Mouse (Mus musculus) frontal cortex, adult 2 months (tissue): ENCODE measurements around the gene Lhfpl5. TPM values are rescaled to one million over a fixed set of nuclear protein-coding genes. Genes with fewer than 3 reads are reported as not detected.
"Not testable (repeated sequence)": the region's sequence is repeated elsewhere in the genome, so short reads cannot be mapped to it uniquely, and the experiment has no call there.

ENCODE experiments used
- DNase-seq, 2 experiments: peaks; one replicate each; pipeline ENCODE4 v3.0.0; 2022; ENCODE audit warnings: low spot score in 1 of 2; ENCODE audit errors: extremely low spot score in 1 of 2
- polyA plus RNA-seq: library from polyadenylated mRNA; depleted of rRNA; stranded (reverse); fragments of >200 nt; gene quantifications from 2 replicates; pipeline ENCODE4 v1.2.3, GENCODE M21; 2012; rRNA removed

Lhfpl5 gene
- 8.4 and 8.5 TPM in 2 replicates for polyA plus RNA-seq

DNA sequence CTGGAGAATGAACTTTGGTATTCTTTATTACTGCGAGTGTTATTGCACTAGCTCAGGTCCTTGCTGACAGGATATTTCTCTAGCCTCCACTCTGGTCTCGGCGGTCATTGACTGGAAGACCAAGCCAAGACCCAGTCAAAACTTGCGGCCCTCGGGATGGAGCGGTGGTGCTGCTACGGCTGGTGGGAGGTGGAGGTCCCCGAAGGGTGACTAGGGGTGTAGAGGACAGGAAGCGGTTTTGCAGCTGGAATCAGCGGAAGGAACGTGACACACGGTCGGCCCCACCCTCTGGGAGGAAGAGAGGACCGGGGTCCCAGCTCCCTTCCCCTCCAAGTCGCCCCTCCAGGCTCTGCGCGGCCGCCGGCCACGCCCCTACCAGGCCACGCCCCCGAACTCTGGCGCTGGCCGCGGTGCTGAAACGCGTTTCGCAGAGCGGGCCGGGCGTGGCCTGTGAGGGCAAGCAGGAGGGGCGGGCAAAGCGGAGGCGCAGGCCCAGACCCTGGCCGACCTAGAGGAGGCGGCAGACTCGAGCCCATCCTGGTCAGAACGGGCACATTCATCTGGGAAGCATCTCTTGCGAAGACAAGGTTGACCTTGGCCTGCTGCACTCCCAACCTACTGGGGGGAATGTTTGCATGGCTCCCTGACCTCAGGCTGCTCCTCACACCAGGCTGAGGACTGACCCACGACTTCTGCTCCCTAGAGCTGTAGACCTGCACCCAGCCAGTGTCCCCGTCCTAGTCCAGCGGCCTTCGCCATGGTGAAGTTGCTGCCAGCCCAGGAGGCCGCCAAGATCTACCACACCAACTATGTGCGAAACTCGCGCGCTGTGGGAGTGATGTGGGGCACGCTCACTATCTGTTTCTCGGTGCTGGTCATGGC lies at the start of gene Lhfpl5:
Gene Lhfpl5, plus strand, starts transcription at position 398 of the 882 bp plus-strand sequence.
- DNase-seq, result no peak

DNA sequence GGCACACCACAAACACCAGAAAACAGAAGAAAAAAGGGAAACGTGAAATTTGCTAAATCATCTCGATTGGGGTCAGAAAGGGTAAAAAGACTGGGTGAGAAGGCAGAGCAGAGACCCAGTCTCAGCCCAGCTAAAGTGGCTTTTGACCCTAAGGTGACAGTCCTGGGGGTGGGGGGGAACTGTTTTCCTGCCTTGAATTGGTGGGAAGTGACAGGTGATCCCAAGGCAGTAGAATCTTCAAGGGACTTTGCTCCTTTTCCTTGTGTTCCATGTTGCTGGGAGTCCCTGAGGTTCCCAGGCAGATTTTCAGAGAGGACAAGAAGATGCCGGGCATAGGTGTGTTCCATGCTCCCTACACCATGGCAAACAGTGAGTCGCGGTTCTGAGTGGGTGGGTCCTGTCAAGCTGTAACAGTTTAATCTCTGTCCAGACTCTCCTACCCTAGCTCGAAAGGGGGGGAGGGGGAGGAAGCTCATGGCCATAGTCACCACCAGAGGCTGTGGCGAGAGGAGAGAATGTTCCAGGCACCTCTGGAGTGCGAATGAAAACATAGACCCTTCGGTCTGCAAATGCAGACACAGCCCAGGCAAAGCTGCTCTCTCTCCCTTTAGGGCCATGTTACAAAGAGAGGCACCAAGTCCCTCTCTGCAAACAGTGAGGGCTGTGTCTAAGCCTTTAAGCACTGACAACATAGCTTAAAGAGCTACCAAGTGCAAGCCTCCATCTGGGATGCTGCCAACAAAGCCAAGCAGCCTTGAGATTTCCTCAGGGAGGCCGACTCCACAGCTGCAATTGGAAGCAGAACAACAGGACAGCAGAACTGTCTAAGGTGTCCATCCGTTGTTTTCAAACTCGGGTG lies 48.0 kb upstream of the Lhfpl5 start:
- no peak for DNase-seq

DNA sequence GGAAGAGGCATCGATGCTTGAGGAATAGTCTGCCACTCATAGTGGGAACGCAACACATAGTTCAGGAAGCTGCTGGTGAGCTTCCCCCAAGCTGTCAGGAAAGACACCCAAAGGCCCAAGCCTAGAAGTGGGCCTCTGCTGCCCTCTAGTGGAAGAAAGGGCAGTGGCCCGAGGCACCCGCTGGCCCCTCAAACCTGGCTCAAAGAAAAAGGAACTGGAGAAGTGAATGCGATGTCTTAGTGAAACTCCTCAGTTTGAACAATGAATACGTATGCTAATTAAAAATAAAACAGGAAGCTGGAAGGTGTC lies 47.4 kb upstream of the Lhfpl5 start:
- DNase-seq, result peak; percentile 57 to 92

DNA sequence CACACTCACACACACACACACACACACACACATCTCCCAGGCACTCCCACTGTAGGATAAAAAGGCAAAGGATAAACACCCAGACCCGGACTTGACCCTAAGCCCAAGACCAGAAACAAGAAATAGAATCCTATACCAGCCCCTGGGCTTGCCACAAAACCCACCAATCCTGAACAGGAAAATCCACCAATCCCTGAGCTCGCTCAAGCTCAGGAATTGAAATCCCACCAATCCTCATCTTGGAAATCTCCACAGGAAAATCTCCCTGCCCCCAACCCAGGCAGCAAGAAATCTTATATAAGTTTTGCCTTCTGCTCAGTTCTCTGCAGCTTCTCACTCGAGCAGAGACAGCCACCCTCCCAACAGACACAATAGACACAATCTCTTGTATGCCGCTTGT lies 46.3 kb upstream of the Lhfpl5 start:
- no peak for DNase-seq

- DNase-seq, result no peak
Observed at GRCm38 (mm10) chr17:28530506-28530905, 44.9 kb upstream of the Lhfpl5 start, which contains the start of gene Armc12. TSS of gene Armc12 (plus strand) at chr17:28530806.

- no peak for DNase-seq
Observed at GRCm38 (mm10) chr17:28531946-28532345, 43.5 kb upstream of the Lhfpl5 start.

- DNase-seq, result no peak
Observed at GRCm38 (mm10) chr17:28532557-28532956, 42.9 kb upstream of the Lhfpl5 start.

DNA sequence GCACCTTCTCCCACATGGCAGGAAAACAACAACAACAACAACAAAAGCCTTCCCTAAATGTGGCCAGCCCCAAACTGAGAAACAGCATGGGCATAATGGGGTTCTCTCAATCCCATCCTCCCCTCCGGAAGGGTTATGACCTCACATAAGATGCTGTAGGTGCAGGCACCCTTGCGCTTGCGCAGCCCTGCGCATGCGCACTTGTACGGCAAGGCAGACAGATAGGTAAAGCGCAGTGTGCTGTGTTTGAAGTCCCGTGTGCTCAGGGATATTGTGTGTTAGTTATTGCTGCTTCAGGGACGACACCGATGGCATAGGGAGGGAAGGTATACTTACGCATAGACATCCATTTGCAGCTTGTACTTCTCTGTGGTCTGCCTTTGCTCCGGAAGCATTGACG lies 42.1 kb upstream of the Lhfpl5 start:
- no peak for DNase-seq

DNA sequence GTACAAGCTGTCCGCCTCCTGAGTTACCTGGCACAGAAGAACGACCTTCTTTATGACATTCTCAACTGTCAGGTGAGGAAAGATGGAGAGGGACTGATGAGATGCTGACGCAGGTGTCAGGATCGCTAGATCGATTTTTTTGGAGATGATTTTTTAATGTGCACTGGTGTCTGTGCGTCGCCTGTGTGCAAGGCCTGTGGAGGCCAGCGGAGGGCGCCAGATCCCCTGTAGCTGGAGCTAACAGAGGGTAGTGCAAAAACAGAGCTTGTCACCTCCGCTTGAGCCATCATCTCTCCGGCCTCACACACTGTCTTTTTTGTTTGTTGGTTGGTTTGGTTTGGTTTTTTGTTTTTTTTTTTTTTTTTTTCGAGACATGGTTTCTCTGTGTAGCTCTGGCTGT lies 37.6 kb upstream of the Lhfpl5 start:
- no peak for DNase-seq

GRCm38 (mm10) chr17:28546925-28547324 lies 28.5 kb upstream of the Lhfpl5 start:
- DNase-seq, result peak in 1 of 2 experiments; percentile 24

GRCm38 (mm10) chr17:28548550-28548949 lies 26.9 kb upstream of the Lhfpl5 start:
- DNase-seq, result no peak

DNA sequence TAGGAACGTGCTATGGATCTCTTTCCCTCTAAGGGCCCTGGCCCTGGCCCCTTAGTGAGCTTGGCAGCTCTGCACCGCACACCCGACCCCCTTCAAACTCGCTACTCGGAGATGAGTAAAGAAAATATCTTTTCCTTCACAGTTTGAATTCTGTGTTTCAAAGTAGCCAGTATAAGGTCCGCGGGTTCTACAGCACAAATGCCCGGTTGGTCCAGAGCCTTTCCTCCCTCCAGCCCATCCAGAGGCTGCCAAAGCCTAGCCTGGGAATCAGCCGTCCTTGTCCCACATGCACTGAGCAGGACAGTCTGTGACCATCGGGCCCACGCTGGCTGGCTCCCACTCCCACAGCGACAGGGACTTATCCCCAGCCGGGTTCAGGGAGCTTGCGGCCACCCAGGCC lies 26.3 kb upstream of the Lhfpl5 start, which contains the start of gene Clpsl2:
Gene Clpsl2, plus strand, starts transcription at position 301 of the 400 bp plus-strand sequence.
- no peak for DNase-seq

DNA sequence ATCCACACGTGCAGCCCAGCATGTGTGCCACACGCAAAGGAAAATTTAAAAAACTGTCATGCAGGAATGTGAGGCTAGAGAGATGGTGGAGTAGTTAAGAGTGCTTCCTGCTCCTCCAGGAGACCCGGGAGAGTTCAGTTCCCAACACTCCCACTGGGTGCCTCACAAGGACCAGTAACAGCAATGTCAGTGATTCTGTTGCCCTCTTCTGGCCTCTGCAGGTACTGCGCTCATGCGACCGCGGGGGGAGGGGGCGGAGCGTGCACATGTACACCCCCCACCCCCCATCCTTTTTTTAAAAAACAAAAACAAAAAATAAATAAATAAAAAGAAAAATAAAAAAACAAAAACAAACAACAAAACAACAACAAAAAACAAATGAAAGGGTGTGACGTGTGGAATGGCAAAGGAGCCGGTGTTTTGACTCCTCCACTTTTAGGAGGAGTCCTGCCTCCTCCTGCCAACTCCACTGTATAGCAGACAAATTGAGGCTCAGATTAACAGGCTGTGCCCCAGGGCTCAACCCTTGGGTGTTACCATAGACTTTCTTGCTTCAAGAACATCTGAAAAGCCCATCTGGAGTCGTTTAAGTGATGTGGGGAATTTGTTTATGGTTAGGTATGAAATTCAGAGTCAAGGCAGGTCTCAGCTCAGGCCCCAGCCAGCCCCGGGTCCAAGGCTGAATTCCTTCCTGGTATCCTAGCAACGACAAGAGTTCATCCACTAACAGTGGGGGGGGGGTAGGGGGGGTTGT lies 22.2 kb upstream of the Lhfpl5 start:
- DNase-seq, result peak; percentile 26 to 81

DNA sequence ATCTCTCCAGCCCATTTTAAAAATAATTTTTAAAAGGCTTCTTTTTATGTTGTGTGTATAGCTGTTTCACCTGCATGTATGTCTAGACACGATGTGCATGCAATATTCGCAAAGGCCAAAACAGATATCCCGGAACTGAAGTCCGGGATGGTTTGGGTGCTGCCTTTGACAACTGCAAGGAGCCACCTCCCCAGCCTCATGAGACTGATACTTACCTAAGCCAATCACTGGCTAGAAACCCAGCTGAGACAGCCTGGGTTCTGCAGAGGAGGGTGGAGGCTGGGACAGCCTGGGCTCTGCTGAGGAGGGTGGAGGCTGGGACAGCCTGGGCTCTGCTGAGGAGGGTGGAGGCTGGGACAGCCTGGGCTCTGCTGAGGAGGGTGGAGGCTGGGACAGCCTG lies 21.4 kb upstream of the Lhfpl5 start:
- DNase-seq, result not testable (repeated sequence)

DNA sequence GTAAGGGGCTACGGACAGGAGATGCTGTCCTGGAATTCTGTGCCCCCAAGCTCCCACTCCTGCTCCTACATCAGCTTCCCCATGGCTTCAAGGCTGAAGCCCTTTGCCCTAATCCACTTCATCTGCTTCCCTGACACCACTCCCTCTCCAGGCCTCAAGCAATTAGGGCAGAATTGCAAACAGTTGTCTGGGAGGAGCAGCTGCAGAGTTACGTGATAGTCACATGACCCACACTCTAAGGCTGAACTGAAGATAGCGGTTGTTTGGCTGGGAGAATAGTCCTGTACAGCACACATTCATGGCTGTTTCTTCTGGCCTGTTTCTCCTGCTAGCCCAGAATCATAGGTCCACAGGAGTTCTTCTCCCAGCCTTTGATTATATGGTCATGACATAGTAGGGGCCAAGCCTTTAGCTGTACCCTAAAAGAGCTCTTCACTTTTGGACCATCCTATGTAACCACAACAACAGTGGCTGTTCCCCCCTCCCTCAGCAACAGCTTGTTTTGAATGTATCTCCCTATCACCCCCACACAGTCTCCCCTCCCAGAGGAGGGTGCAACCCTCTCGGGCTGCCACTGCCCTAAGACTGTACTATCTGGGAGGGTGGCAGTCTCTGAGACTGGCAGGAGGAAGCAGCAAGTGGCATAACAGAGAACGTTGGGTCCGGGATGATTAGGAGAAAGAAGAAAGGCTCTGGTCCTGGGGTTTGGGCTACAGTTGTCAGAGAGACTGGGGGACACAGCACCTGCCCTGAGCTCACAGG lies 18.6 kb upstream of the Lhfpl5 start:
- DNase-seq, result no peak

GRCm38 (mm10) chr17:28557772-28558171 lies 17.7 kb upstream of the Lhfpl5 start:
- DNase-seq, result no peak

- DNase-seq, result no peak
Observed at GRCm38 (mm10) chr17:28560598-28560997, 14.8 kb upstream of the Lhfpl5 start, which contains the start of gene Clps. TSS of gene Clps (minus strand) at chr17:28560766.

DNA sequence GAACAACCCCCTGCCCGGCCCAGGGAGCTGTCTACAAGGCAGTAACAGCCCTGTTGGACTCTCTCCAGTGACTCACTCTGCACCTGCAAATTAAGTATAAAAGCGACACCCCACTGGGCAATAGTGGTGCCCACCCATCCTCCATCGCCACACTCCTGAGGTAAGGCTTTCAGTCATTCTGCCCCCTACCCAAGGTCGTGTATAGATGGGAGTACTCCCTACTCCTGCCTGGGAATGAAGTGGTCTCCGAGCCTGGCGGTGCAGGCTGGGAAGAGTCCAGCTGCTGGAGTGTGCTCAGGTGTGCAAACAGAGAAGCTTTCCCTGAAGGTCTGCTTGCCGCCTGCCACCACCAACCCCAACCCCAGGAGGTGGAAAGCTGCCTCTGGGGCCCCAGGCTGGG lies 13.8 kb upstream of the Lhfpl5 start:
- no peak for DNase-seq

GRCm38 (mm10) chr17:28565181-28565580 lies 10.3 kb upstream of the Lhfpl5 start:
- no peak for DNase-seq

GRCm38 (mm10) chr17:28567541-28567940 lies 7.9 kb upstream of the Lhfpl5 start:
- DNase-seq, result no peak
